Mouse (Mus musculus) inflammation-experienced regulatory T-cells, adult 16 weeks (primary cell): ENCODE results near the gene Eif3c. TPM values are rescaled to one million over a fixed set of nuclear protein-coding genes. Genes with fewer than 3 reads are reported as not detected.

Experiments
- polyA plus RNA-seq: library from polyadenylated mRNA; unstranded; fragments of 100-300 nt; shearing (Covaris generic); gene quantifications from one replicate; pipeline ENCODE4 v1.2.1, GENCODE M21; 2017

The Eif3c gene
- polyA plus RNA-seq, result 223 TPM

DNA sequence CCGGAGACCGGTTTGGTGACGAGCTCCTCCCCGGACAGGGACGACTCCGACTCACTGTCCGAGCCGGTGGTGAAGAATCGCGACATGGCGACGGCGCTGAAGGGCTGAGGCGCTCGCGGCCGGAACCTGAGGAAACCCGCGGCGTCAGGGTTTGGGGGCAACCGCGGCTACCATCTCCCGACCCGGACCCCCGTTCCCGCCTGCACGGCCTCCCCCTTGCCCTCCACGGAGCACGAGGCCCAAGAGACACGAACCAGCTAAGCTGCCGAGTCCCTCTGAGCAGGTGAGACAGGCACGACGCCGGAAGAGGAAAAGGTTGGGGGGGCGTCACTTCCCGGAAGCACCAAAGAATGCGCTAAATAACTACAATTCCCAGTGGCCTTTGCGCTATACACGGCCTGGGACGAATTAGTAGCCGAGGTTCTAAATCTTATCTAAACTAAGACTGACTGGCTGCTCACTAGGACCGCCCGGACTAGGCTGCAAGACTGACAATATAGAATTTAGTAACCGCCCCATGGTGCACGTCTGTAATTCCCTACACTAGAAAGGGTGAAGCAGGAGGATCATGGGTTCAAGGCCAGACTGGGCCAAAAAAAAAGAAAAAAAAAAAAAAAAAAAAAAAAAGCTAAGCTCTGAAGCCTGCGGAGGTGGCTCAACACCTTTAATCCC lies at the start of gene Eif3c:
Gene Eif3c (minus strand): TSS at position 318 of the 672 bp plus-strand sequence.

DNA sequence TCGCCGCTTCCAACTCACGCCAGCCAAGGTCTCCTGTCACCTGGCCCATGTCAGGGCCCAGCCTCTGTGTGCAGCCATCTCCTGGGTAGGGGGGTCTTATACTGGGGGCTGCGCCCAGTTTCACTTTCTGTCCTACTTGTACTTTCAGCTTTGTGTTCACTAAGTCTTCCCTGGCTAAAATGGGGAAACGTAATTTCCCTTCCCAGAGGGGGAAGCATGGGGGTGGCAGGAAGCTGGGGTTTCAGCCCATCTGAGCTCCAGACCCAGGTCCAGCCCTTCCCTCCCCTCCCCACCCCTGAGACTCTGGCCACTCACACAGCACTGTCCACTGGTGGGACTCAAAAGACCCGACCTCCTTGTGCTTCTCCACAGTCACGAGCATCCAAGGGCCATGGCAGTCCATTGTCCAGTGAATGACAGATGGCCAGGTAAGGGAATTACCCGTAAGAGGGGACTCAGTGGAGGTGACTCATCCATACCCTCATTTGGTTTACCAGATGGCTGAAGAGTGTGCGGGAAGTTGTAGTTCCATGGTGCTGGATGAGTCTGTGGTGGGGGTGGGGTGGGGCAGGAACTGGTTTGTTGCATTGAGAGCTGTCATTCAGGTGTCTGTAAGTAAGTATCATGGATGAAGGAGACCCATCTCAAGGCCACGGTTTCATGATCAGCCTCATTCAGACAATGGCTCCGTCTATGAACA lies 28.8 kb upstream of the Eif3c start, which contains the start of gene Il27:
Gene Il27 (minus strand): TSS at position 80 of the 700 bp plus-strand sequence.

DNA sequence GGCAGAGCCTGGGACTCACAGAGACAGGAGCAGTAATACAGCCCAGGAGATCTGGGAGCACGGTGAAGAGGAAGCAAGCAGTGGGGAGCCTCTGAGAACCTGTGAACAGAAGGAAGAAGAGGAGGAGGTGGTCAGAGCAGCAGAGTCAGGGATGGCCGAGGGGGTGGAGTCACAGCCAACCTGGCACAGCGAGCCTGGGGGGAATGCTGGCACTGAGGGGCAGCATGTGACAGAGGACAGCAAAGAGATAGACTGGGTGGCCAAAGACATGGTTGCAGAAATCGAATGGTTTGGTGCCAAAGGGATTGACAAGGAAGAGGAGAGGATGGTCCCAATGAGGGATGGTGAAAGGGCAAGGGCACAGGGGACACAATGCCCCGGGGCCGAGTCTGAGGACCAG lies 19.5 kb upstream of the Eif3c start, which contains the start of gene Cln3:
Gene Cln3 (minus strand): TSS at position 101 of the 400 bp plus-strand sequence.

DNA sequence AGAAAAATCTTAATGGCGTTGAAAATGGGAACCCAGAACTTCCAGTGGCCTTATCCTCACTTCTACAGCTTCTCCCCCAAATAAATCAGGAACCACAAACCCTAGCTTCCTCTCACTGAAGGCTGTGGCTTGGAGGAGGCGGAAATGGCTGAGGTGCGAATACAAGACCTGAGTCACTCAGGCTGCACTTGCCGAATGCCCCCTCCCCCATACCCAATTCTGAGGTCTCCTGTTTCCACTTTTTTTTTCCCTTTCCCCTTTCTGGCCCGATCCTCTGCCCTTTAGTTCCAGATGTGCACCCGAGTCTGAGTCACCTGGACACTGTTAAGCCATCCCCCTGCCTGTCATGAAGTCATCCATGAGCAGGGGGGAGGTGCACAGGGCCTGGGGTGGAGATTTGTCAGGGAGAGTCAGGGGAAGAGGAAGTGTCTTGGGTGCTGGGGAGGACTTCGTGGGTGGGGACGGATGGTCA lies 18.3 kb upstream of the Eif3c start, which contains the start of gene Apobr:
Gene Apobr (plus strand): TSS at position 437 of the 472 bp plus-strand sequence.

DNA sequence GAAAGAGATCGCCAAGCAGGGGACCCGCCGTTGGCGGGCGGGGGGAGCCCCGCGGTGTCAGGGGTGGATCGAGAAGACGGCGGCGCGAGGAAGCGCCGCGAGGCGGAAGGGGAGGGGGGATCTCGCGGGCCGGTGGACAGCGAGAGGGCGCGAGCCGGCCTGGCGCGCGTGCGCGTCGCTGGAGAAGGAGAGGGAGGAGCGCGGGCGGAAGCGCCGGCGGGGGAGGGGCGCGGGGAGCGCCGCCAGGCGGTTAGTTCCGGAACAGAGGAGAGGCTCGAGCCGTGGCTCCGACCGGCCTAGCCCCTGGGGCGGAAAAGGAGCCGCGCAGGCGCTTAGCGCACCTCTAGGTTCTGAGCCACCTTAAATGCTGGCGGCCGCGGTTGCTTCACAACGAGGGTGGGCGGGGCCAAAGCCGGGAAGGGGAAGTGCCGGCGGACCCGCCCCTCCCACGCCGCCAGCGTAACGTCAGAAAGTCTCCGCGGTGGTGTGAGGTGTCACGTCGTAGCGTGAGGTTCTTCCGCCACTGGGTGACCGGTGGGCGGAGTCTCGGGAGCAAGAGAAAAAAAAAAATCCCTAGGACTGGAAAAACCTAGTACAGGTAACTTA lies 62.8 kb downstream of the Eif3c start, which contains the start of gene Atxn2l:
Gene Atxn2l (minus strand): TSS at position 165 of the 606 bp plus-strand sequence.

Other genes with a start within 250 kb of the Eif3c start
- 827 TPM for gene Lat, start 196.8 kb downstream of the Eif3c start, polyA plus RNA-seq
- 90.3 TPM for gene Spns1, start 189.0 kb downstream of the Eif3c start, polyA plus RNA-seq
- gene Nfatc2ip, start 169.7 kb downstream of the Eif3c start, polyA plus RNA-seq, result 4.8 TPM
- 5.3 TPM for gene Cd19, start 151.5 kb downstream of the Eif3c start, polyA plus RNA-seq
- 70.8 TPM for gene Rabep2, start 137.7 kb downstream of the Eif3c start, polyA plus RNA-seq
- gene Atp2a1, start 103.3 kb downstream of the Eif3c start, polyA plus RNA-seq, result 0.24 TPM
- gene Sh2b1, start 91.0 kb downstream of the Eif3c start, polyA plus RNA-seq, result 43.4 TPM
- gene Tufm, start 79.0 kb downstream of the Eif3c start, polyA plus RNA-seq, result 130 TPM
- 36.5 TPM for gene Atxn2l, start 63.0 kb downstream of the Eif3c start, polyA plus RNA-seq
- 3.6 TPM for gene Apobr, start 18.5 kb upstream of the Eif3c start, polyA plus RNA-seq
- 123 TPM for gene Cln3, start 19.4 kb upstream of the Eif3c start, polyA plus RNA-seq
- not detected for gene Il27, start 28.5 kb upstream of the Eif3c start, polyA plus RNA-seq
- not detected for gene Nupr1, start 64.5 kb upstream of the Eif3c start, polyA plus RNA-seq
- 107 TPM for gene Sgf29, start 82.9 kb upstream of the Eif3c start, polyA plus RNA-seq
- 1.3 TPM for gene Sult1a1, start 110.0 kb upstream of the Eif3c start, polyA plus RNA-seq
- 125 TPM for gene Bola2, start 129.0 kb upstream of the Eif3c start, polyA plus RNA-seq
- 10.3 TPM for gene Slx1b, start 129.4 kb upstream of the Eif3c start, polyA plus RNA-seq
- gene Coro1a, start 141.4 kb upstream of the Eif3c start, polyA plus RNA-seq, result 3,429 TPM
- 33.0 TPM for gene Mapk3, start 193.2 kb upstream of the Eif3c start, polyA plus RNA-seq
- 1.9 TPM for gene Gdpd3, start 199.9 kb upstream of the Eif3c start, polyA plus RNA-seq
- 379 TPM for gene Ypel3, start 210.5 kb upstream of the Eif3c start, polyA plus RNA-seq
- gene Tbx6, start 215.1 kb upstream of the Eif3c start, polyA plus RNA-seq, result 4.7 TPM
- gene Ppp4c, start 226.1 kb upstream of the Eif3c start, polyA plus RNA-seq, result 458 TPM
- gene Fam57b, start 231.3 kb upstream of the Eif3c start, polyA plus RNA-seq, result not detected